Mouse (Mus musculus): ENCODE data around the gene Pik3ca. TPM values are rescaled to one million over a fixed set of nuclear protein-coding genes. Genes with fewer than 3 reads are reported as not detected.
"Not testable (repeated sequence)": the region's sequence is repeated elsewhere in the genome, so short reads cannot be mapped to it uniquely, and the experiment has no call there.

Pik3ca gene
- polyA plus RNA-seq, 1 experiment from 2014 or later = 3.4 TPM

DNA sequence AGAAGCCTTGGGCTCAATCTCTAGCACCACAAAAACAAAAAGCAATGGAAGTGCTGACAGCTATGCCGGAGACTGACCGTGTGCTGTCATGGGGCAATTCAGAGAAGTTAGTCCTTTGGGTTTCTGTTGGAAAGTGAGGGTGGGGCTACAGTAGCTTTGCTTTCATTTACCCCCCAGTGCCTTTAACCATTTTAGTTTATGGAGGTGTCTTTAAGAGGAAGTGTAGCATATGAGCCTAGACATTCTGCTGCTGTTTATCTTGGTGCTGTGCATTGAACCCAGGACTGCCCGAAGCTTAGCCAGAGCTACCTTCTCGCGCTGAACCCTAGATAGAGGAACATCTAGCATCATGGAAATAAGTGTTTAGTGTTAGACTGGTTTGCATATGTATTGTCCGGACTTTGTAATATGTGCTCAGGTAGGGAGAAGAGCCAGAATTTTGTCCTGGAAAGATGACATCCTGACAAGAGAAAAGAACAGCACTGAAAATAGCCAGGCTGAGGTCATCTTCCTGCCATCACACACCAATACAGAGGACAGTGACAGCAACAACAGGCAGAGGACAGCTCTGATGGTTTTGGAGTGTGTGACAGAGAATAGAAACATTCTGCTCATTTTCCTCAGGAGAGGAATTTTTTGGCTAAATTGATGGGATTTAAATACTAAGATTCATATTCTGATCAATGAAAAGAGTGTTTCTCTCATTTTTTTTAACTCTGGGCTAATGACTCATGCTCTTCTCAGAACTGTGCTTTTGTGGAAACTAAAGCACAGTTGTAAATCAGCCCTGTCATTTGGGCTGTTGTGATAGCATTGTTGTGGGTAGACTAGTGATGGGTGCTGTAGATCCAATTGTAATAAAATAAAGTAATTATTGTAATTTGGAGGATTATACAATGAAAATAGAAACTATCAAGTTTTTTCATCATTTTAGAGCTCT, 23.9 kb downstream of the Pik3ca start:
- no peak for DNase-seq
- peaks cover 7% of the 10 kb centered on the region for H3K4me1 ChIP-seq (ENCODE audit: insufficient read depth)
- H3K9me3 ChIP-seq (ENCODE audit: low read length) = no peaks in the 10 kb centered on the region
- no peak overlapping the region for H3K27ac ChIP-seq (ENCODE audit: low read depth)
- no peak overlapping the region for H3K9ac ChIP-seq (replicated peaks)
- TF ChIP-seq CTCF (IDR thresholded peaks at IDR 0.05; ENCODE audit: low read depth) = no peak
- no peak for TF ChIP-seq EP300 (IDR thresholded peaks at IDR 0.05; ENCODE audit: low read depth)
- H3K36me3 ChIP-seq (replicated peaks; ENCODE audit: insufficient read depth, low read length) = 0 out of 2 replicates have a peak, but pooled peaks cover 4% of the 10 kb centered on the region
- H3K27me3 ChIP-seq (ENCODE audit: insufficient read depth, low read length) = no peaks in the 10 kb centered on the region
- ATAC-seq = no peak
- H3K4me3 ChIP-seq (ENCODE audit: low read depth, low read length) = no peak overlapping the region
- 71% methylated on average over 6 of the region's 6 CpGs for WGBS (ENCODE audit: insufficient replicate concordance)
- H3K4me2 ChIP-seq (ENCODE audit: low read depth, low read length) = no peak overlapping the region

DNA sequence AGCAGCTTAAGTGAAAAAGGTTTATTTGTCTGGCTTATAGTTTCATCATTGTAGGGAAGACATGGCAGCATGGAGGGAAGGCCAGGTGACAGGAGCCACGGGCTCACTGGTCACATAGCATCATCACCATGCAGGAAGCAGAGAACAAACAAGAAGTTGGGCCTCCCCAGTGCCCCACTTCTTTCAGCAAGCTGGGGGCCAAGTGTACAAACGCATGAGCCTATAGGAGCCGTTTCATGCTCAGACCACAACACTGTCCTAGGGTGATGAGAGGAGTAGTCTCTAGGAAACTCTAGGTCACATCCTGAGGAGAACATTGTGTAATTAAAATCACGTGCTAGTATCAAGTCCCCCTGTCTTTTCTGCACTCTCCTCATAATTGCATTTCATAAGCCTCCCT, 30.2 kb downstream of the Pik3ca start:
- Histone ChIP-seq H3K9me3 (ENCODE audit: low read length) (no peaks in the 10 kb centered on the region), H3K27me3 (ENCODE audit: insufficient read depth, low read length) (no peaks in the 10 kb centered on the region), H3K36me3 (replicated peaks; ENCODE audit: insufficient read depth, low read length) (0 out of 2 replicates have a peak, but pooled peaks cover 4% of the 10 kb centered on the region), H3K4me2 (ENCODE audit: low read depth, low read length) (no peak overlapping the region), H3K27ac (ENCODE audit: low read depth) (no peak overlapping the region; the same call in 1 of the 2 replicates), H3K4me1 (ENCODE audit: insufficient read depth) (peaks cover 12% of the 10 kb centered on the region; the same call in 1 of the 2 replicates), H3K9ac (replicated peaks) (no peak overlapping the region), H3K4me3 (ENCODE audit: low read depth, low read length) (no peak overlapping the region)
- ATAC-seq = no peak
- DNase-seq = no peak
- no peak for TF ChIP-seq EP300 (IDR thresholded peaks at IDR 0.05; ENCODE audit: low read depth)
- TF ChIP-seq CTCF (IDR thresholded peaks at IDR 0.05; ENCODE audit: low read depth) = no peak
- WGBS (ENCODE audit: insufficient replicate concordance) = 46% methylated on average over 4 of the region's 4 CpGs

DNA sequence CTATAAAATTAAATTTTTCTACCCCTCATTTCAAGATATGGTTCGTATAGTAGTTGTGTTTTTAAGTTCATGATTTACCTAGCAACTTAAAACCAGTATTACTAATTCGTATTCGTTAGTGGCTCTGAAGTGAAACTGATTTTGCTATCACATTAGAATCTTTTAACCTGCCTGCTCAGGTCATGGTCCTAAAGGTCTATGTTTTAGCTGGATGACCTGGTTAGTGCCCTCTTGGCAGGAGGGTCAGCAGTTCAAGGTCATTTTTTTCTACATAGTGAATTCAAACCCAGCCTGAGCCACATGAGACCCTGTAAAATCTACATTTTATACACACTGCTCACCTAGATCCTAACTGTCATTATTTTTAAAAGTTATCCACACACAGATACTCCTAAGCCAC, 30.9 kb downstream of the Pik3ca start:
- Histone ChIP-seq H3K4me3 (ENCODE audit: low read depth, low read length) (no peak overlapping the region), H3K9me3 (ENCODE audit: low read length) (no peaks in the 10 kb centered on the region), H3K36me3 (replicated peaks; ENCODE audit: insufficient read depth, low read length) (0 out of 2 replicates have a peak, but pooled peaks cover 4% of the 10 kb centered on the region), H3K4me2 (ENCODE audit: low read depth, low read length) (no peak overlapping the region), H3K9ac (replicated peaks) (no peak overlapping the region), H3K27ac (ENCODE audit: low read depth) (no peak overlapping the region), H3K27me3 (ENCODE audit: insufficient read depth, low read length) (no peaks in the 10 kb centered on the region), H3K4me1 (ENCODE audit: insufficient read depth) (peaks cover 12% of the 10 kb centered on the region; the same call in 1 of the 2 replicates)
- 79% methylated on average over 3 of the region's 3 CpGs for WGBS (ENCODE audit: insufficient replicate concordance)
- no peak for DNase-seq
- no peak for ATAC-seq
- TF ChIP-seq EP300 (IDR thresholded peaks at IDR 0.05; ENCODE audit: low read depth) (no peak), CTCF (IDR thresholded peaks at IDR 0.05; ENCODE audit: low read depth) (no peak)

DNA sequence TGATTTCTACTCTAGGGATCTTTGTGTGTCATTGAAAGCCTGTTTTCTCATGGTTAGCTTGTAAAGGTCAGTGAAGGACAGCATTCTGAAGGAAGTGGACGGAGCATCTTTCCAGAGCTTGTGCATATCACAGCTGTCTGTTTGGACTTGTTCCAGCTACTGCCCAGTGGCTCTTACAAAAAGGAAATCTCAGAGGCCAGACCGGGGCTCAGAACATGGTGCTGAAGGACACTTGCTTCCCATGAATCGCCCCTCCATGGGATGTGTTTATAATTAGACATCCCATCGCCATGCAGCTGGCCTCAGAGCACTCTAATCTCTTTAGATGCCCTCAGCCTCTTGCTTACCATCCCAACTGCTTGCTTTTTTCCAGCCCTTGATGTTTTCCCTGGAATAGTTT, 31.4 kb downstream of the Pik3ca start:
- Histone ChIP-seq H3K27me3 (ENCODE audit: insufficient read depth, low read length) (no peaks in the 10 kb centered on the region), H3K4me1 (ENCODE audit: insufficient read depth) (peaks cover 12% of the 10 kb centered on the region; the same call in 1 of the 2 replicates), H3K27ac (ENCODE audit: low read depth) (no peak overlapping the region), H3K36me3 (replicated peaks; ENCODE audit: insufficient read depth, low read length) (0 out of 2 replicates have a peak, but pooled peaks cover 4% of the 10 kb centered on the region), H3K4me2 (ENCODE audit: low read depth, low read length) (no peak overlapping the region), H3K9me3 (ENCODE audit: low read length) (no peaks in the 10 kb centered on the region), H3K9ac (replicated peaks) (no peak overlapping the region), H3K4me3 (ENCODE audit: low read depth, low read length) (no peak overlapping the region)
- ATAC-seq = no peak
- WGBS (ENCODE audit: insufficient replicate concordance) = 71% methylated on average over 4 of the region's 4 CpGs
- no peak for DNase-seq
- TF ChIP-seq CTCF (IDR thresholded peaks at IDR 0.05; ENCODE audit: low read depth) (no peak), EP300 (IDR thresholded peaks at IDR 0.05; ENCODE audit: low read depth) (no peak)

DNA sequence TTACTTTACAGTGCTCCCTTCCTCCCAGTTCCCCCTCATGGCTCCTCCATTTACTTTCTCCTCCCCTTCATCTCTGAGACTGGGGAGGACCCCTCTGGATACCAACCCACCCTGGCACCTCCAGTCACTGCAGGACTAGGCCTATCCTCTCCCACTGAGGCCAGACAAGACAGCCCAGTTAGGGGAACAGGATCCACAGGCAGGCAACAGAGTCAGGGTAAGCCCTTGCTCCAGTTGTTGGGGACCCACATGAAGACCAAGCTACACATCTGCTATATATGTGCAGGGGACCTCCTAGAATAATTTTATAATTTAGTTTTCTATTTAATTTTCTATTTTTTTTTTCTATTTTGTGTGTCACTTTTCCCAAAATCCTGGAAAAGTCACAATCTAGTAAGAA, 31.9 kb downstream of the Pik3ca start:
- not testable (repeated sequence) for H3K4me3 ChIP-seq (ENCODE audit: low read depth, low read length); H3K27me3 ChIP-seq (ENCODE audit: insufficient read depth, low read length); H3K4me2 ChIP-seq (ENCODE audit: low read depth, low read length); DNase-seq; ATAC-seq; H3K36me3 ChIP-seq (replicated peaks; ENCODE audit: insufficient read depth, low read length); H3K27ac ChIP-seq (ENCODE audit: low read depth); H3K9me3 ChIP-seq (ENCODE audit: low read length); H3K9ac ChIP-seq (replicated peaks)
- H3K4me1 ChIP-seq (ENCODE audit: insufficient read depth) = peaks cover 12% of the 10 kb centered on the region; the same call in 1 of the 2 replicates

DNA sequence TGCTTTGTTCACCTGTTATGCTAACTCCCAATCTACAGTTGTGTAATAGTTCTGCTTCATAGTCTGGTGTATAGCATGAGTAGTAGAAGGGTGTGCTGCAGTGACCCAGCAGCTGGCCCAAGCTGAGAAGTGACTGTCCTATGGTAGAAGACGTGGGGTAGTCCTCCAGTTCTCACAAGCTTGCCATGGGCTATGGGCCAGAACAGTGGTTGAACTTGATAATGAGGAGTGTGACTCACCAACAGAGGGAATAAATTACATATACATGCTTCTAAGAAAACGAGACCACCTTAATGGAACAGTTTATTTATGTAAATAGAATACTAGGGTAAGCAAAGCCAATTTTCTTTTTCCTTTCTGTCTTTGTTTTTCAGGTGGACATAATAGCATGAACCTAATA, 32.9 kb downstream of the Pik3ca start:
- 57% methylated on average over 2 of the region's 2 CpGs for WGBS (ENCODE audit: insufficient replicate concordance)
- H3K27ac ChIP-seq (ENCODE audit: low read depth) = no peak overlapping the region
- no peak overlapping the region for H3K4me3 ChIP-seq (ENCODE audit: low read depth, low read length)
- H3K36me3 ChIP-seq (replicated peaks; ENCODE audit: insufficient read depth, low read length) = no peaks in the 10 kb centered on the region
- ATAC-seq = no peak
- TF ChIP-seq CTCF (IDR thresholded peaks at IDR 0.05; ENCODE audit: low read depth) (no peak), EP300 (IDR thresholded peaks at IDR 0.05; ENCODE audit: low read depth) (no peak)
- no peak overlapping the region for H3K4me2 ChIP-seq (ENCODE audit: low read depth, low read length)
- peaks cover 12% of the 10 kb centered on the region; the same call in 1 of the 2 replicates for H3K4me1 ChIP-seq (ENCODE audit: insufficient read depth)
- no peak for DNase-seq
- H3K9ac ChIP-seq (replicated peaks) = no peak overlapping the region
- no peaks in the 10 kb centered on the region for H3K27me3 ChIP-seq (ENCODE audit: insufficient read depth, low read length)
- no peaks in the 10 kb centered on the region for H3K9me3 ChIP-seq (ENCODE audit: low read length)
